Mouse (Mus musculus) left cerebral cortex, adult 2 months (tissue): ENCODE results near the gene Cdc6. TPM values are rescaled to one million over a fixed set of nuclear protein-coding genes. Genes with fewer than 3 reads are reported as not detected.

Experiments
- DNase-seq, 2 experiments: peaks; one replicate each; pipeline ENCODE4 v3.0.0; 2021 to 2022; ENCODE audit warnings: low spot score in 2 of 2, mixed read lengths in 1 of 2; ENCODE audit errors: extremely low spot score in 1 of 2
- H3K27ac ChIP-seq: fragments of 200-600 bp; 2 replicates; pipeline ENCODE4 v1.8.1; 2022
- H3K4me3 ChIP-seq: fragments of 200-600 bp; 2 replicates; pipeline ENCODE4 v1.8.1; 2022
- CTCF ChIP-seq: fragments of 200-600 bp; IDR thresholded peaks from 2 replicates; pipeline ENCODE4 v1.8.1; 2022; ENCODE audit warnings: antibody characterized with exemption, mild to moderate bottlenecking, moderate library complexity
- intact Hi-C: fragments of 180-260 bp; cut with DNase I; formaldehyde crosslinking; loops from one replicate; pipeline ENCODE4 v1.15.1; 2025
- total RNA-seq, 2 experiments: library from RNA; stranded (reverse); gene quantifications; 2 replicates each; pipeline ENCODE4 v1.2.3; 2021

The Cdc6 gene
- total RNA-seq, 2 experiments from 2014 or later: 0.35 to 0.36 TPM

DNA sequence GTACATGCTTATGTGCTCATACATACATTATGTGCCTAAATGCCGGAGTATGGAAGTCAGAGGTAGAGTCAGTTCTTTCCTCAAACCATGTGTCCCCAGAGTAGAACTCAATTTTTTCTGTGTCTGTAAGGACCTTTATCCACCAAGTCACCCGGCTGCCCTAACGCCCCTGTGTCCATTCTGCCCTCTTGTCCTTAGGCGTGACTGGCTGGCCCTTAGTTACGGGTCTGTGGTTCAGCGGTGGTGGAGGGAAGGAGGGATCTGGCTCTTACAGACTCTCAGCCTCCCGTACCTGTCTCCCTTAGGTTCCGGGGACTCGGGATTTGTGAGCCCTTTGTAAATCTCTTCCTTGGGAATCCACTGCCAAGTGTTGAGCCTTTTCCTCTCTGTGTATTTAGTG, 30.6 kb upstream of the Cdc6 start:
- no peak for TF ChIP-seq CTCF
- intact Hi-C loops: no loop called here
- Histone ChIP-seq H3K27ac (no peak overlapping the region), H3K4me3 (no peak overlapping the region)
- DNase-seq: no peak

DNA sequence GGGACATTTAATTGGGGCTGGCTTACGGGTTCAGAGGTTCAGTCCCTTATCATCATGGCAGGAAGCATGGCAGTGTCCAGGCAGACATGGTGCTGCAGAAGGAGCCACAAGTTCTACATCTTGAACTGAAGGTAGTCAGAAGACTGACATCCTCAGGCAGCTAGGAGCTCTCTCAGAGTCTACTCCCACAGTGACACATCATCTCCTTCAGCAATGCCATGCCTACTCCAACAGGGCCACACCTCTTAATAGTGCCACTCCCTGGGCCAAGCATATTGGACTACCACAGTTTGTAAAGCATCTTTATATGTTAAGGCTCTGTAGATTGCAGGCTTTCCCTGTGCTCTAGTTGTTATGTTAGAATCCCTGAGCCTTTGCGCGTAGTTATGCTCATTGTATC, 19.9 kb upstream of the Cdc6 start:
- no peak overlapping the region for H3K4me3 ChIP-seq
- H3K27ac ChIP-seq: no peak overlapping the region
- DNase-seq: no peak
- no peak for TF ChIP-seq CTCF
- intact Hi-C loops: no loop called here

DNA sequence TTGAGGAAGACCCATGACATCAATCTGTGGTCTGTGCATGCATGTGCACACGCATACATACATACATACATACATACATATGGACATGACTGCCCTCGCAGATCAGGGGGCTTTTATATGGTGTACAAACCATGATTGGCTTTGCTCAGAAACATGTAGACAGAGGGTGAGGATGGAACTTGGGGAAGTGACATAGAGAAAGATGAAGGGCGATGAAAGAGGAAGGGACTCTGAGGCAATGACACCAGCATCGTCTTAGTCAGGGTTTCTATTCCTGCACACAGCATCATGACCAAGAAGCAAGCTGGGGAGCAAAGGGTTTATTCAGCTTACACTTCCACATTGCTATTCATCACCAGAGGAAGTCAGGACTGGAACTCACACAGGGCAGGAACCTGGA, 18.5 kb upstream of the Cdc6 start:
- H3K27ac ChIP-seq: no peak overlapping the region
- no peak for DNase-seq
- TF ChIP-seq CTCF: no peak

DNA sequence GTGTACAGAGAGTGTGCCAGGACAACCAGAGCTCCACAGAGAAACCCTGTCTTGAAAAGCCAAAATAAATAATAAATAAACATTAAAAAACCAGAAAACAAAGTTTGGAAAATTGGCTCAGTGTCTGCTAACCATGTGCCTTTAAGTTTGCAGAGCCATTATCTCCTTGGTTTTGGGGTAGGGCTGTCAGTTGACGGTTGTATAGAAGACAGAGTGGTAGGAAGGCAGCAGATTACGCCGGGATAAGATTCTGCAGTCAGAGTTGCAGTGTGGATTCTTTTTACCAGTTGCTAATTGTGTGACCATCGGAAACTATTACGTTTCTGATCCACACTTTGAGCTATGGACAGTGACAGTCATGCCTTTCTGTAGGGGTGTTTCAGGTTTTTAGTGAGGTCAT, 17.6 kb upstream of the Cdc6 start:
- H3K4me3 ChIP-seq: no peak overlapping the region
- H3K27ac ChIP-seq: no peak overlapping the region
- no peak for DNase-seq
- no peak for TF ChIP-seq CTCF
- intact Hi-C loops: no loop called here

More for the DNA sequence above, 18.5 kb upstream of the Cdc6 start:
- intact Hi-C loops: no loop called here
- no peak overlapping the region for H3K4me3 ChIP-seq

DNA sequence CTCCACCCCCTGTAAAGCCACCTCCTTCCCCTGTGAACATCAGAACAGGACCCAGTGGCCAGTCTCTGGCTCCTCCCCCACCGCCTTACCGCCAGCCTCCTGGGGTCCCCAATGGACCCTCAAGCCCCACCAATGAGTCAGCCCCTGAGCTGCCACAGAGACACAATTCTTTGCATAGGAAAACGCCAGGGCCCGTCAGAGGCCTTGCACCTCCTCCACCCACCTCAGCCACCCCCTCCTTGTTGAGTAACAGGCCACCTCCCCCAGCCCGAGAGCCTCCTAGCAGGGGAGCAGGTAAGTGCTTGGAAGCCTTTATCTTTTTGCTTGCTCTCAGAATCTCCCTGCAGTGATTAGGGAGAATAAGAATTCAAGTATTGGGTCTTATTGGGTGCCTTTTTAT, 15.2 kb upstream of the Cdc6 start:
- intact Hi-C loops: no loop called here
- H3K27ac ChIP-seq: no peak overlapping the region
- no peak for DNase-seq
- H3K4me3 ChIP-seq: no peak overlapping the region
- no peak for TF ChIP-seq CTCF

DNA sequence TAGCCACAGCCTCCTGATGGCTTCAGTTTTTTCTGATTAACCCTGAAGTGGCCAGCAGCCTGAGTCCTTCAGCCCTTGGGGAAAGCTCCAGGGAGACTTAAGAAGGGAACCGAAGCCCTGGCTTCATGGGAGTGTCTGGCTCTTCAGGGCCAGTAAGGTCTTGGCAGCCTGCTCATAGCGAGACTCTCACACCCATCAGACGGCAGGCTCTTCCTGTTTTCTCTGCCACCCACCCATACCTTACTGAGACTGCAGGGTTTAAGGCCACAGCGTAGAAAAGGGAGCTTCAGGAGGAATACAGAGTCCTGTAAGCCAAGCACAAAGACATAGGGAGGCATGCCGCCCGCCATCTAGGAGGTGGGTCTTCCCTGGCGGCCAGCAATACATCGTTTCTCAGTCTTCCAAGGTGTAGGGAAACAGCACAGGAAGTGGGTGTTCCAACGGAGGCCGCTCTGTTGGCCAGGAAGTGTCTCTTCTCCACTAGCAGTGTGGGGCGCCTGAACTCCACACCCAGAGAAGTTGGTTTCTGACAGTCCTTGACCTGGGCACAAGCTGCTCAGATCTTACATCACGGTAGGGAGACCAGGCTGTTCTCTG, 7.0 kb upstream of the Cdc6 start:
- no peak for DNase-seq
- Histone ChIP-seq H3K27ac (0 out of 2 replicates have a peak overlapping the region, but pooled peaks have one; percentile 20), H3K4me3 (no peak overlapping the region)
- no peak for TF ChIP-seq CTCF
- intact Hi-C loops: no loop called here

DNA sequence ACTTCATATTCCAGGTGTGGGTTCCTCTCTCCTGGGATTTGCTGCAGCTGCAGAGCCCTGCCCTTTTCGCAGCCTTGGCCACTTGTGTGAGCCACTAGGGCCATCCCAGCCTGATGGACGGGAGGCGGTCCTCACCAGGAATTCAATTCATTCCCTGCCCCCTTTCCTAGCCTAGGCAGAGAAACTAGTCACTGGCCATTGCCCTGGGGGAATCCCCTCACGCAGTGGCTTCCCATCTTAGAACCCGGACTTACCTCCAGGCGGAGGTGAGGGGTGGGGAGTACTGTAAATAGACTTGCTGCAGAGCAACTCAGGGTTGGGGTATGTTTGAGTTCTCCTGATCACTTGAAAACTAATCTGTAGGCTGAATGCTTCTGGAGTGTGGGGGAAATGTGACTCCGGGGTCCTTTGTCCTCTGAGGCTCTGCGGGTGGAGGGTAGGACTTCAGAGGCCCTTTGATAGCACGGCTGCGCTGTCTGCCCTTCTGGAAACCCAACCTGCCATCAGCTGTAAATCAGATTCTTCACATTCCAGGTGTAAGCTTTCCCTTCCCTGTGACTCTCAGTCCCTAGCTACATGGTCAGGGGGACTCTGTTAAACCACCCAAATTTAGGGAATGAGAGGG, 4.9 kb upstream of the Cdc6 start:
- no peak for DNase-seq
- TF ChIP-seq CTCF: no peak
- no peak overlapping the region for H3K4me3 ChIP-seq
- intact Hi-C loops: no loop called here
- no peak overlapping the region for H3K27ac ChIP-seq

DNA sequence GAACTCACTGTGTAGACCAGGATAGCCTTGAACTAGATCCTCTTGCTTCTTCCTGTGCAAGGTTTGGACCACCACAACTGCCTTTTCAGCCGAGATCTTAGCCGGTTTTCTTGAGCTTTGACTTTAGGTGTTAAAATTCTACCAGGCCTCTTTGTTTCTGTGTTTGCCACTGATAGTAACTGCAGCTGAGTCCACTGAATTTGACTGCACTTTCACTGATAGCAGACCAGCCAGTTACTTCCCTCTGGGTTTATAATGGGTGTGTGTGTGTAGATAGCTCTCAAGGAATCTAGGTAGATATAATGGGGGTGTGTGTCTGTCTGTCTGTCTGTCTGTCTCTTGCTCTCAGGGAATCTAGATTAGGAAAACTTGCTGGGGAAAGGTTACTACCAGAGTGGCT, 3.0 kb upstream of the Cdc6 start:
- intact Hi-C loops: no loop called here
- H3K27ac ChIP-seq: no peak overlapping the region
- H3K4me3 ChIP-seq: no peak overlapping the region
- no peak for DNase-seq
- TF ChIP-seq CTCF: no peak

DNA sequence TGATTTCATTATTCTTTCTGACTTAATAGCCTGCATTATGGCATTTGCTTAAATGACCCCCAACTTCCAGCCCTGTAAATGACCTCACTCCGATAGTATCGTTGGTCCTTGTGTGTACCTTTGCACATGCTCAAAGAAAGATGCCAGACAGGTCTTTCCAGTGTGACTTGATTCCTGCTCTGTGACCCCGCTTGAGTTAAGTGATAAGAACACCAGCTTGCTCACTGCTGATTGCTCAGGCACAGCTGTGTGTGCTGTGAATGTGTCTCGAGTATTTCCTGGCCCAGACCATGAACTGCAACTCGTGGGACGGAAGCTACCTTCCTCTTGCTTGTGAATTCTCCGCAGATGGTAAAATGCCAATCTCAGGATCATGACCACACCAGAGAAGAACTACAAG, 2.6 kb upstream of the Cdc6 start:
- Histone ChIP-seq H3K4me3 (no peak overlapping the region), H3K27ac (no peak overlapping the region)
- intact Hi-C loops: loop anchor here (5.0 kb wide), 1 partner anchor 118 kb away; no protein-coding TSS in a partner anchor
- TF ChIP-seq CTCF: no peak
- no peak for DNase-seq

DNA sequence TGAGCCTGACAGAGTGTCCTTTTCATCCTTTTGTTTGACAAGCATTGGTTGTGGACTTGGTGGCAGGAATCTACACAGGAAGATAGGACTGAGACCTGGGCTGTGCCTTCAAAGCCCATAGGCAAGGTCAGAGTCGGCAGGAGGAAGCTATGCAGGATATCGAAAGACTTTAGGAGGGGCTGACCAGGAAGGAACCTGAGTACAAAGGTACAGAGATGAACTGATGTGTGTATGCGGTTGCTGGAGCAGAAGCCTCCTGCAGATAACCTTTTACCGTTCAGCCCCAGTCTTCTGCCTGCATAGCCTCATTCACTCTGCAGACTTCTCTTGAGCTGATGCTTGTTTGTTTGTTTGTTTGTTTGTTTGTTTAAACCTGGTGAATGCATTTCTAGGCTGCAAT, 2.0 kb upstream of the Cdc6 start:
- DNase-seq: no peak
- H3K4me3 ChIP-seq: no peak overlapping the region
- TF ChIP-seq CTCF: no peak
- intact Hi-C loops: loop anchor here (5.0 kb wide), 1 partner anchor 118 kb away; no protein-coding TSS in a partner anchor
- no peak overlapping the region for H3K27ac ChIP-seq

DNA sequence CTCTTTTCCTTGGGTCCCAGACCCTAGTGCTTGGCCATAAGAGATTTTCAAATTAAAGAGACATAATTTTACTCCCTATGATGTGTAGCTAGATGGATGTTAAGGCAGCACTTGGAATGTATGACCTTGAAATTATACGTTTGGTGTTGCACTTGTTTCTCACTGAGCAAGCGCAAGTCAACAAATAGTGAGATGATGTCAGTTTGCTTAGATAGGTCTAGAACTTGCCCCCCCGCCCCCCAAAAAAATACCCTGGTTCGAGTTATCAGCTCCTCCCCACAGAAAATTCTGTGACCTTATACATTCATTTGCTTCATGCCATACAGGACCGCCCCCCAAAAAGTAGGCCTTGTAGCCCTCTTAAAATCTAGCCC, 551 bp upstream of the Cdc6 start:
- no peak for TF ChIP-seq CTCF
- intact Hi-C loops: loop anchor here (5.0 kb wide), 1 partner anchor 120 kb away; no protein-coding TSS in a partner anchor
- Histone ChIP-seq H3K4me3 (peak overlapping the region; percentile 47; the same call in 1 of the 2 replicates), H3K27ac (no peak overlapping the region)
- DNase-seq: no peak

DNA sequence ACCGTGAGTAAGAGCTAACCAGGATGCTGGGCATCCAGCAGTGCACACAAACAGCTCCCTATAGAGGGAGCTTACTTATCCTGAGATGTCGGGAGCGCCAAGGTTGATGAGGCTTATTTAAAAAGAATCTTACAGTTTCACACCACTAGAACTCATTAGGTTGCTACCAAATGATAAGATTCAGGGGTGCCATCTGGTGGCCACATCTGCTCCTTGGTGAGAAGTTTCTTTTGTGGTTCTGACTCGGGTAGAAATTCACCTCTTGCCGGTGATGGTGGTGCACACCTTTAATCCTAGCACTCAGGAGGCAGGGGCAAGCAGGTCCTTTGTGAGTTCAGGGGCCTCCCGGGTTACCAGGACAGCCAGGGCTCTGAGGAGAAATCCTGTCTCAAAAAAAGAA, 2.1 kb downstream of the Cdc6 start:
- TF ChIP-seq CTCF: peak; percentile 77
- peak; percentile 60 to 74 for DNase-seq
- intact Hi-C loops: loop anchor here (1.0 to 5.0 kb wide), 3 partner anchors 50 to 211 kb away; no protein-coding TSS in a partner anchor
- no peak overlapping the region for H3K27ac ChIP-seq
- H3K4me3 ChIP-seq: no peak overlapping the region

DNA sequence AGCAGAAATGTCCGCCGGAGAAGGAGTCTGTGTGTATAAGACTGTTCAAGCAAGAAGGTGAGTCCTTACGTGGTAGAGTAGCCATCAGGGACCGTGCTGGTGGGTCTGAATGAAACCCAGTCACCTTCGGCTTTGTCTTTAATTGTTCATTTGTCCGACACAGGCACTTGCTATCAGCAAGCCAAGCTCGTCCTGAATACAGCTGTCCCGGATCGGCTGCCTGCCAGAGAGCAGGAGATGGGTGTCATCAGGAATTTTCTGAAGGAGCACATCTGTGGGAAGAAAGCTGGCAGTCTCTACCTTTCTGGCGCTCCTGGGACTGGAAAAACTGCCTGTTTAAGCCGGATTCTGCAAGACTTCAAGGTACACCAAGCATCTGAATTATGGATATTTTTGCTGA, 2.8 kb downstream of the Cdc6 start:
- DNase-seq: no peak
- TF ChIP-seq CTCF: no peak
- Histone ChIP-seq H3K27ac (no peak overlapping the region), H3K4me3 (no peak overlapping the region)
- intact Hi-C loops: no loop called here
